Mouse (Mus musculus): Measurements from ENCODE around the gene Abca2.

Abca2 gene

GRCm38 (mm10) chr2:25463630-25464029 is 35.1 kb downstream of the Abca2 start:
- no peak for DNase-seq

GRCm38 (mm10) chr2:25465256-25465655 is 36.8 kb downstream of the Abca2 start:
- DNase-seq = no peak

- DNase-seq = peak; percentile 87
Observed at GRCm38 (mm10) chr2:25465816-25466635, 37.5 kb downstream of the Abca2 start.

- DNase-seq = no peak
Observed at GRCm38 (mm10) chr2:25467606-25468303, 39.3 kb downstream of the Abca2 start.

- DNase-seq = no peak
Observed at GRCm38 (mm10) chr2:25468962-25469915, 40.7 kb downstream of the Abca2 start.

- no peak for DNase-seq
Observed at GRCm38 (mm10) chr2:25469969-25470368, 41.5 kb downstream of the Abca2 start, which contains the start of gene Ptgds. TSS of gene Ptgds (minus strand) at chr2:25470046.

- no peak for DNase-seq
Observed at GRCm38 (mm10) chr2:25472550-25472949, 44.0 kb downstream of the Abca2 start.

GRCm38 (mm10) chr2:25477541-25477940 is 49.0 kb downstream of the Abca2 start:
- DNase-seq = no peak

- DNase-seq = no peak
Observed at GRCm38 (mm10) chr2:25477967-25478675, 49.6 kb downstream of the Abca2 start.

GRCm38 (mm10) chr2:25479551-25480311 is 51.2 kb downstream of the Abca2 start:
- no peak for DNase-seq

GRCm38 (mm10) chr2:25480541-25480940 is 52.0 kb downstream of the Abca2 start:
- DNase-seq = no peak

GRCm38 (mm10) chr2:25482969-25483368 is 54.5 kb downstream of the Abca2 start:
- peak; percentile 81 for DNase-seq

- peak; percentile 65 for DNase-seq
Observed at GRCm38 (mm10) chr2:25484901-25485647, 56.6 kb downstream of the Abca2 start.

- no peak for DNase-seq
Observed at GRCm38 (mm10) chr2:25487965-25488670, 59.6 kb downstream of the Abca2 start.

- DNase-seq = no peak
Observed at GRCm38 (mm10) chr2:25488671-25489068, 60.2 kb downstream of the Abca2 start.

- DNase-seq = no peak
Observed at GRCm38 (mm10) chr2:25492988-25493387, 64.5 kb downstream of the Abca2 start.

GRCm38 (mm10) chr2:25493476-25493961 is 65.0 kb downstream of the Abca2 start, which contains the start of gene Lcn12:
TSS of gene Lcn12 (minus strand) at chr2:25493911.
- no peak for DNase-seq

- DNase-seq = peak; percentile 30
Observed at GRCm38 (mm10) chr2:25496462-25496861, 68.0 kb downstream of the Abca2 start.

Data from thymus, postnatal 14 days (tissue).